Comparison of ENCODE assay signal across 17 mouse cellular contexts in the genomic region with DNA sequence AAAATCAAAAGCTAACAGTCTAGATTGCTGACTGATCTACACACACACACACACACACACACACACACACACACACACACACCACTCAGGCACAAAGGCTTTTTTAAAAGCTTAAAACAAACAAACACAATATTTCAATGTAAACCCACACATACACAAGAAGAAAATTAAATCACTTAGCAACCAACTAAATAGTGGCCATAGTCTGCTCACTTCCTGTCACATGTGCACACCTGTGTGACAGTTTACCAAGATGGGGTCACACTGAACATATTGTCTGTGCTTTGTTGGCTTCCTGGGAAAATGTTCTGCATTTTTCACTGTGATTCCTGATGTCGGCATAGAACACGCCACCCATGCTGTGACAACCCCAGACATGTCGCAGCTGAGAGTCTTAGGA. TPM values are rescaled to one million over a fixed set of nuclear protein-coding genes. Genes with fewer than 3 reads are reported as not detected.
"Had no signal": no experiment of that assay in that cellular context is flagged by ENCODE, and none has a peak within 500 bp of the region (broad histone marks: within the 10 kb centered on the region; RNA-seq: fewer than 3 reads in every experiment).

No protein-coding gene starts in this region.

- H3K9ac ChIP-seq: liver, embryonic 13.5 days; midbrain, embryonic 12.5 days had no signal

- H3K4me2 ChIP-seq: liver, embryonic 13.5 days; midbrain, embryonic 12.5 days had no signal

- H3K27ac ChIP-seq: kidney, postnatal 0 days; left cerebral cortex, adult 2 months; liver, embryonic 13.5 days; midbrain, embryonic 12.5 days; stomach, postnatal 0 days had no signal

- H3K9me3 ChIP-seq: liver, embryonic 13.5 days; midbrain, embryonic 12.5 days had no signal

- H3K4me1 ChIP-seq: liver, embryonic 13.5 days; midbrain, embryonic 12.5 days had no signal

- DNase-seq: kidney, adult 18-20 months; kidney, adult 9 months; kidney, postnatal 25 days; layer of hippocampus, postnatal 36 days; liver, embryonic 13.5 days; lung, adult 2 months; lung, postnatal 14 days; lung, postnatal 4 days; right cerebral cortex, adult 18-20 months; right cerebral cortex, postnatal 14 days; right cerebral cortex, postnatal 4 days had no signal

- H3K27me3 ChIP-seq: midbrain, embryonic 12.5 days had no signal

- H3K4me3 ChIP-seq: left cerebral cortex, adult 2 months; liver, embryonic 13.5 days; midbrain, embryonic 12.5 days; myocyte had no signal

- H3K36me3 ChIP-seq: liver, embryonic 13.5 days; midbrain, embryonic 12.5 days had no signal

RNA-seq across cellular contexts. Expression of gene Adamts14, which starts 41.5 kb away (rescaled TPM):
- total RNA-seq: megakaryocyte progenitor cell, adult 5-6 weeks had no signal
